Mouse (Mus musculus) left cerebral cortex, adult 11 months (tissue): ENCODE results near the gene Scgb1b7.
"Not testable (repeated sequence)": the region's sequence is repeated elsewhere in the genome, so short reads cannot be mapped to it uniquely, and the experiment has no call there.

Source experiments
- DNase-seq: peaks from one replicate; pipeline ENCODE4 v3.0.0; 2022; ENCODE audit warnings: low spot score

Gene Scgb1b7

GRCm38 (mm10) chr7:31712365-31712764, at the start of gene Scgb1b7:
Gene Scgb1b7, plus strand, starts transcription at chr7:31712665.
- DNase-seq: not testable (repeated sequence)

GRCm38 (mm10) chr7:31705657-31706056, 6.8 kb upstream of the Scgb1b7 start, which contains the start of gene Scgb2b7:
Gene Scgb2b7, minus strand, starts transcription at chr7:31705757.
- DNase-seq: not testable (repeated sequence)
